Mouse (Mus musculus) forebrain, embryonic 16.5 days (tissue): Measurements from ENCODE around the gene Pds5b. TPM values are rescaled to one million over a fixed set of nuclear protein-coding genes. Genes with fewer than 3 reads are reported as not detected.

Experiments
- ATAC-seq: fragments of 200-750 bp; cut with Nextera tagmentation; 2 replicates; pipeline ENCODE4 v1.8.0; 2017; ENCODE audit warnings: mild to moderate bottlenecking, moderate library complexity
- H3K27ac ChIP-seq: fragments of 300-500 bp; sonication (generic); 2 replicates; pipeline ENCODE4 v1.5.1; 2014; ENCODE audit warnings: low read length, control low read depth
- H3K27me3 ChIP-seq: fragments of 300-500 bp; sonication (generic); replicated peaks from 2 replicates; pipeline ENCODE4 v1.6.1; 2014; ENCODE audit warnings: low read length; ENCODE audit not compliant: control insufficient read depth, insufficient read depth
- H3K36me3 ChIP-seq: fragments of 300-500 bp; sonication (generic); 2 replicates; pipeline ENCODE4 v1.6.1; 2014; ENCODE audit not compliant: control insufficient read depth, insufficient read depth
- H3K4me1 ChIP-seq: fragments of 300-500 bp; sonication (generic); replicated peaks from 2 replicates; pipeline ENCODE4 v1.6.1; 2014; ENCODE audit warnings: low read length; ENCODE audit not compliant: control insufficient read depth, insufficient read depth
- H3K4me2 ChIP-seq: fragments of 300-500 bp; sonication (generic); 2 replicates; pipeline ENCODE4 v1.6.1; 2014; ENCODE audit warnings: mild to moderate bottlenecking, low read length, control low read depth
- H3K4me3 ChIP-seq: fragments of 300-500 bp; sonication (generic); replicated peaks from 2 replicates; pipeline ENCODE4 v1.5.1; 2014; ENCODE audit warnings: mild to moderate bottlenecking, low read length, control low read depth
- H3K9ac ChIP-seq: fragments of 300-500 bp; sonication (generic); replicated peaks from 2 replicates; pipeline ENCODE4 v1.6.1; 2014; ENCODE audit warnings: low read depth, low read length, control low read depth
- H3K9me3 ChIP-seq: fragments of 300-500 bp; sonication (generic); 2 replicates; pipeline ENCODE4 v1.6.1; 2016; ENCODE audit warnings: low read length; ENCODE audit not compliant: control insufficient read depth
- WGBS: fragments of 180-500 bp; shearing (Covaris S2); extraction: QIAGEN DNeasy Blood & Tissue Kit; methylation state at CpG from one replicate; pipeline ENCODE4 v1.1.7; 2014; 5-methylcytosine and 5-hydroxymethylcytosine counted together
- polyA plus RNA-seq: library from polyadenylated mRNA; unstranded; fragments of >200 nt; fragmentation: Nextera tagmentation; extraction: Ambion mirVana; gene quantifications from 2 replicates; pipeline ENCODE4 v1.2.1, GENCODE M21; 2015

Pds5b gene
- polyA plus RNA-seq, 1 experiment from 2014 or later: 32.3 TPM

DNA sequence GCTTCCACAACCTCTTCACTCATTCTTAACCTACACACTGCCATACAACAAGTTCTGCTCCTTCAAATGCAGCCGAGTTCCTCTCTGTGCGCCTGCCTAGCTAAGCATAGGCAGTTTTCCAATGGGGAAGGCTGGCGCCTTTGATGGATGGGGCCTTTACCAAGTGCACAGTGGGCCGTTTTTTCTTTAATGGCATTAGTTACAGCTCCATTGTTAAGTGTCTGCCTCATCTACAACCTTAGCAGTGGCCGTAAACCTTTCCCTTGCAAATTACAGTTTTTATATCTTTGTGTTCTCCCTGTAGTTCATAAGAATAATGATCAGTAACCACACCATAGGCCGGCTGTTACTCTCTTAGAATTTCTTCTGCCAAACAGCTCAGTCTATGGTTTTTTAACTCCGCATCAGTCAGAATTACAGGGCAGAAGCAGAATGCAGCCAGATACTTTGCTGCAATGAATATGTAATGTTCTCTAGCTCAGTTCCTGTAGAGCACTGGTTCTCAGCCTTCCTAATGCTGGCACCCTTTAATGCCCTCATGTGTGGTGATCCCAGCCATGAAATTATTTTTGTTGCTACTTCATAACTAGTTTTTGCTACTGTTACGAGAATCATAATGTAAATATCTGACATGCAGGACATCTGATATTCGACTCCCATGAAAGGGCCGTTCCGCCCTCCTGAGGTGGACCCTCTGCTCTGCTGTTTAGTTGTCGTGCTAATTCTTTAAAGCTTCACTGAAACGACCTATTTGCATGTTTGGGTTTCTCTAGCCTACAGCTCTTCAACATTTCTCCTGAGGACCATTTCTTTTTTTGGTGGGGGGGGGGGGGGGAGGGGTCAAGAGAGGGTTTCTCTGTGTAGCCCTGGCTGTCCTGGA, 140.8 kb downstream of the Pds5b start:
- H3K9me3 ChIP-seq: no peaks in the 10 kb centered on the region
- no peaks in the 10 kb centered on the region for H3K4me1 ChIP-seq
- no peaks in the 10 kb centered on the region for H3K36me3 ChIP-seq
- WGBS: 65% methylated on average over 13 of the region's 13 CpGs
- no peak overlapping the region for H3K4me2 ChIP-seq
- peak; percentile 26; the same call in 1 of the 2 replicates for ATAC-seq
- H3K9ac ChIP-seq: no peak overlapping the region
- no peak overlapping the region for H3K4me3 ChIP-seq
- H3K27me3 ChIP-seq: no peaks in the 10 kb centered on the region
- H3K27ac ChIP-seq: no peak overlapping the region

DNA sequence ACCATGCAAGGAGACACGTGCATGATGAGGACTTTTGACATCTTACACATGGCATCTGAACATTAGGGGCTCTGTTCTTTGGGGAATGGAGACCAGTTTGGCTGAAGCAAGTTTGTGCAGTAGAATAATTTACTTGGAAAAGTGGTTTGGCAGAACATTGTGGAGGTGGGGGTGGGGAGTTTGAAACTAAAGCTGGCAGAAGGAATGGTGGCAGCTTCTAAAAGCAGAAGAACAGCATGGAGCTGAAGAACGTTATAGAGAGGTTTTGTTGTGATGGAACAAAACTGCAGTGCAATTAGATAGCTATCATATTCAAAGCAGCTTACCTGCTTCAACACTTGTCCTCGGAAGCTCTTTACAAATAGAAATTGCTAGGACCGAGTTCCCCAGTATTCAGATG, 141.9 kb downstream of the Pds5b start:
- H3K4me2 ChIP-seq: no peak overlapping the region
- H3K4me3 ChIP-seq: no peak overlapping the region
- H3K9ac ChIP-seq: no peak overlapping the region
- H3K4me1 ChIP-seq: no peaks in the 10 kb centered on the region
- H3K36me3 ChIP-seq: no peaks in the 10 kb centered on the region
- ATAC-seq: no peak
- H3K27me3 ChIP-seq: no peaks in the 10 kb centered on the region
- WGBS: 77% methylated on average over 4 of the region's 4 CpGs
- H3K9me3 ChIP-seq: no peaks in the 10 kb centered on the region
- H3K27ac ChIP-seq: no peak overlapping the region

DNA sequence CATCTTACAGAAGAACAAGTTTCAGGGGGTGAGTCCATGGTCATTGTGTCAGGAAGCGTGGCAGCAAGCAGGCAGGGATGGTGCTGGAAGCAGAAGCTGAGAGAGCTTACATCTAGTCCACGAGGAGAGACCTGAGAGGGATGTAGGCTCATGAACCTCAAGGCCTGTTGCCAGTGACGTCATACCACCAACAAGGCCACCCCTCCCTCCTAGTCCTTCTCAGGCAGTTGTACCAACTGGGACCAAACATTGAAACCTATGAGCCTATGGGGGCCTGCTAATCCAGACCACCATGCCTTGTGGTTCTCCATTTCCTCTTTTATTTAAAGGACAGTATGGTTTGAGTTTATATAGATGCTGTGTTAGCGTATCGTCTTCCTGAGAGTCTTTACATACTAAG, 143.2 kb downstream of the Pds5b start:
- Histone ChIP-seq H3K4me1 (no peaks in the 10 kb centered on the region), H3K4me3 (no peak overlapping the region), H3K9me3 (no peaks in the 10 kb centered on the region), H3K27ac (no peak overlapping the region), H3K9ac (no peak overlapping the region), H3K36me3 (no peaks in the 10 kb centered on the region), H3K27me3 (no peaks in the 10 kb centered on the region), H3K4me2 (no peak overlapping the region)
- 92% methylated on average over 5 of the region's 5 CpGs for WGBS
- ATAC-seq: no peak

DNA sequence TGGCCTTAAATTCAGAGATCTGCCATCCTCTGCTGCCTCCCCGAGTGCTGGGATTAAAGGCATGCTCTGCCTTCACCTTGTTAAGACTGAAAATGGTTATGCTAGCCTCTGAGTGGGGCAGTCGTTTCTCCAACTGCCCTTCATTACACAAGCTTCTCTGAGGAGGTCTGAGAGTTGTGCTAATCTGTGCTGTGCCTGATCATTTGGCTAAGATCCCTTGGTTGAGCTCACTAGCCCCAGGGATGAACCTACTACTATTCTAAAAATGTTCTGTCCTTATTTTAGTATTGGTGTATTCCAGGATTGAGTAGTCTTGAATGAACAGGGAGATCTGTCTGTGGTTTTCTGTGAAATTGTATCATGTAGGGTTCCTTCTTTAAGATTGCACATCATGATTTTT, 144.5 kb downstream of the Pds5b start:
- no peak for ATAC-seq
- no peaks in the 10 kb centered on the region for H3K9me3 ChIP-seq
- 69% methylated on average over 2 of the region's 2 CpGs for WGBS

DNA sequence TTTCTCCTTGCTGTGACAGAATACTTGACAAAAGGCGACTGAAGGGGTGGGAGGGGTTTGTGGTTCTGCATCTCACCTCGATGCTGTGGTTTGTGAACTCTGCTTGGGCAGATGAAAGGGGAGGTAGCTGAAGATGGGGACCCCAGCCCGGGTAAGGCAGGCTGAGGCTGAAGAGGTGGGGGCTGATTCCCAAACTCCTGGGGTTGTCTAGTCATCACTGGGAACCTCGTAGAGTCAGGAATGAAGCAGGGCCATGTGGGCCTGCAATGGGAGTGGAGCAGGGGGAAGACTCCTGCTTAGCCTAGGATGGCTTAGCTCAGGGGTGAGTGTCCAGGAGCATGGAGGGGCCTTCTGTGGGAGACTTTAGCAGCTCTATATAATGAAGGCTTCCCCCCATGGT, 145.3 kb downstream of the Pds5b start:
- no peak overlapping the region for H3K27ac ChIP-seq
- no peak overlapping the region for H3K4me2 ChIP-seq
- 84% methylated on average over 4 of the region's 4 CpGs for WGBS
- H3K36me3 ChIP-seq: no peaks in the 10 kb centered on the region
- ATAC-seq: no peak
- no peak overlapping the region for H3K4me3 ChIP-seq
- no peaks in the 10 kb centered on the region for H3K27me3 ChIP-seq
- no peak overlapping the region for H3K9ac ChIP-seq
- no peaks in the 10 kb centered on the region for H3K4me1 ChIP-seq
- no peaks in the 10 kb centered on the region for H3K9me3 ChIP-seq

More for the DNA sequence above, 144.5 kb downstream of the Pds5b start:
- H3K9ac ChIP-seq: no peak overlapping the region
- no peaks in the 10 kb centered on the region for H3K4me1 ChIP-seq
- no peaks in the 10 kb centered on the region for H3K27me3 ChIP-seq
- no peak overlapping the region for H3K4me2 ChIP-seq
- no peaks in the 10 kb centered on the region for H3K36me3 ChIP-seq
- H3K4me3 ChIP-seq: no peak overlapping the region
- no peak overlapping the region for H3K27ac ChIP-seq

DNA sequence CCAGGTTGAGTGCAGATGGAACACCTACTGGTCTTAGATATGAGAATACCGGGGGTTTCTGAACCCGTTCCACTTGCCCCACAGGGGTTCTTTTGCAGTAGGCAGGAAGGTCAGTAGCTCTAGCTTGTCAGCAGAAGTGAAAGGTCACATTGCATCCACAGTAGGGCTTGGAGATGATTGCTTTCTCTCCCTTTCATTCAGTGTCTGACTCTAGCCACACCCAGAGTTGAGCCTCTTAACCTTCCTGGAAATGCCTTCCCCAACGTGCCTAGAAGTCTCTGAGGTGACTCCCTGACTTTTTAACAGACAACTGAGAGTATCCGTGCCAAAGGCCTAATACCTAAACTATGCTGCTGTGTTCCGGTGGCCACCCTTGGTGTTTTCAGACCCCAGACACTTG, 146.0 kb downstream of the Pds5b start:
- no peaks in the 10 kb centered on the region for H3K36me3 ChIP-seq
- no peak overlapping the region for H3K27ac ChIP-seq
- H3K4me3 ChIP-seq: no peak overlapping the region
- H3K4me2 ChIP-seq: no peak overlapping the region
- no peaks in the 10 kb centered on the region for H3K9me3 ChIP-seq
- H3K9ac ChIP-seq: no peak overlapping the region
- ATAC-seq: no peak
- no peaks in the 10 kb centered on the region for H3K27me3 ChIP-seq
- WGBS: 84% methylated on average over 5 of the region's 5 CpGs
- H3K4me1 ChIP-seq: no peaks in the 10 kb centered on the region

DNA sequence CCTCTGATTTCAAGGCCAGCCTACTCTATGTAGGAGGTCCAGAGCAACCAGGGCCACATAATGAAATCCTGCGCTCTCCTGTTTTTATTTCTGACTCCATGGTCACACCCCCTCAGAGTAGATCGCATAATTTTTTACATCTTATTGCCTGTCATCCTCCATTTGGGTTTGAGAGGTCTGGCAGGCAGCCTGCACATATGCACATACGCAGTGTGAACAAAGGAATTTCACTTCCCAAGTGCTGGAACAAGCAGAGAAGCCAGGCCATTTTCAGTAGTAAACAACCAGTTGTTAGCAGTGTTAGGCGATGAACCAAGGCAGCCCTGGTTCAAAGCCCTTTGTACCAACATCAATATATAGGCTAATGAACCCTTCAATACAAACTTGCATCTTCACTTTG, 147.6 kb downstream of the Pds5b start:
- no peak overlapping the region; the same call in 1 of the 2 replicates for H3K27ac ChIP-seq
- no peak overlapping the region for H3K9ac ChIP-seq
- ATAC-seq: peak; percentile 52
- 0 out of 2 replicates have a peak, but pooled peaks cover 2% of the 10 kb centered on the region for H3K9me3 ChIP-seq
- WGBS: 69% methylated on average over 4 of the region's 4 CpGs
- H3K36me3 ChIP-seq: no peaks in the 10 kb centered on the region
- no peaks in the 10 kb centered on the region for H3K4me1 ChIP-seq
- no peaks in the 10 kb centered on the region for H3K27me3 ChIP-seq
- H3K4me2 ChIP-seq: no peak overlapping the region
- H3K4me3 ChIP-seq: no peak overlapping the region

DNA sequence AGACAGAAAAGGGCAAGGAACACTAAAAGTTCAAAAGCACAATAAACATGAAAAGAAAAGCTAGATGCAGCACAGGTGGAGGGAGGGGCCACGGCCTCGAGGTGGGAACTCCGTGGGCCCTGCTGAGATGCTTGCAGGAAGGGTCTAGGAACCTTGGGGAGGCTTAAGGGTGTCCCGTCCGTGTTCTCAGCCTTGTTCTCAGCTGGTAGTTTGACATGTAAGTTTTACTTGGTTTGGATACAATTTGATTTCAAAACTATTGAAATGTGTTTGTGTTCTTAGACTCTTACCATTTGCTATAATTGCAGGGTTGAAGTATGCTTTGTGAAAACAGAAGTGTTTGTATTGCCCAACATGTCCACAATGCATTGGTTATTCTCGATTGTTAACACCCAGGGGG, 149.2 kb downstream of the Pds5b start:
- Histone ChIP-seq H3K36me3 (no peaks in the 10 kb centered on the region), H3K4me1 (no peaks in the 10 kb centered on the region), H3K27me3 (no peaks in the 10 kb centered on the region), H3K4me2 (no peak overlapping the region), H3K9me3 (0 out of 2 replicates have a peak, but pooled peaks cover 2% of the 10 kb centered on the region), H3K4me3 (no peak overlapping the region), H3K9ac (no peak overlapping the region), H3K27ac (no peak overlapping the region)
- no peak for ATAC-seq
- WGBS: 84% methylated on average over 6 of the region's 6 CpGs

DNA sequence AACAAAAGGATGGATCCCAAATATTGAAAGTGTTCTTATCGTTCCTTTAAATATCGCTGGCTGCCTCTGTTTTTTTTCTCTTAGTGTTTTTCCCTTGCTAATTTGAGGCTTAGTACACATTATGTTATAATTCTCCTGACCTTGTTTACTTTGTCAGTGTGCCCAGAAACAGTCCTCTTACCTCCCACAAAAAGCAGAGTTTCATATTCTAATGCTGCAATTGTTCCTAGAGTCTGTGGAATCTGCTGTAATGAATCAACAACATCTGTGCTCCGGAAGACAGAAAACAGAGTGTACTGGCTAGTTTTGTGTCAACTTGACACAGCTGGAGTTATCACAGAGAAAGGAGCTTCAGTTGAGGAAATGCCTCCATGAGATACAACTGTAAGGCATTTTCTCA, 149.8 kb downstream of the Pds5b start:
- no peak overlapping the region for H3K9ac ChIP-seq
- H3K27ac ChIP-seq: no peak overlapping the region
- H3K36me3 ChIP-seq: no peaks in the 10 kb centered on the region
- ATAC-seq: no peak
- H3K4me3 ChIP-seq: no peak overlapping the region
- no peaks in the 10 kb centered on the region for H3K27me3 ChIP-seq
- no peaks in the 10 kb centered on the region for H3K4me1 ChIP-seq
- H3K4me2 ChIP-seq: no peak overlapping the region
- WGBS: 87% methylated on average over 3 of the region's 3 CpGs
- 0 out of 2 replicates have a peak, but pooled peaks cover 2% of the 10 kb centered on the region for H3K9me3 ChIP-seq
